Mouse (Mus musculus): ENCODE results near the gene Tmub2. TPM values are rescaled to one million over a fixed set of nuclear protein-coding genes. Genes with fewer than 3 reads are reported as not detected.

Gene Tmub2
- polyA plus RNA-seq, 2 experiments, result 52.6 to 59.9 TPM

- no peak for TF ChIP-seq POLR2A (IDR thresholded peaks at IDR 0.05; ENCODE audit: borderline replicate concordance, extremely low read depth, insufficient read depth, insufficient read length)
- H3K4me3 ChIP-seq (replicated peaks; ENCODE audit: low read length), result no peak overlapping the region
- H3K4me1 ChIP-seq (ENCODE audit: control insufficient read depth, insufficient read depth, low read length), result peaks cover 7% of the 10 kb centered on the region; the same call in 1 of the 2 replicates
- 0 out of 2 replicates have a peak overlapping the region, but pooled peaks have one; percentile 6 for H3K9ac ChIP-seq (ENCODE audit: low read depth, low read length, severe bottlenecking)
- H3K36me3 ChIP-seq (ENCODE audit: control insufficient read depth, insufficient read depth, low read length), result peaks cover 10% of the 10 kb centered on the region; the same call in 1 of the 2 replicates
- H3K4me2 ChIP-seq (replicated peaks; ENCODE audit: low read depth, low read length, severe bottlenecking), result no peak overlapping the region
- H3K27me3 ChIP-seq (ENCODE audit: control insufficient read depth, insufficient read depth, low read length), result no peaks in the 10 kb centered on the region
- WGBS, result 57% methylated on average over 12 of the region's 14 CpGs
- no peaks in the 10 kb centered on the region for H3K9me3 ChIP-seq (ENCODE audit: control insufficient read depth, low read length)
- no peak overlapping the region for H3K27ac ChIP-seq (replicated peaks; ENCODE audit: low read depth, low read length)
- ATAC-seq (ENCODE audit: low FRiP score, low read depth) (no peak), DNase-seq (ENCODE audit: low spot score) (no peak)
Observed at GRCm38 (mm10) chr11:102265816-102266215, 18.9 kb upstream of the Tmub2 start.

GRCm38 (mm10) chr11:102266631-102267355 is 17.9 kb upstream of the Tmub2 start:
- Histone ChIP-seq H3K27ac (replicated peaks; ENCODE audit: low read depth, low read length) (no peak overlapping the region), H3K36me3 (ENCODE audit: control insufficient read depth, insufficient read depth, low read length) (peaks cover 10% of the 10 kb centered on the region; the same call in 1 of the 2 replicates), H3K27me3 (ENCODE audit: control insufficient read depth, insufficient read depth, low read length) (no peaks in the 10 kb centered on the region), H3K4me1 (ENCODE audit: control insufficient read depth, insufficient read depth, low read length) (peaks cover 7% of the 10 kb centered on the region; the same call in 1 of the 2 replicates), H3K4me2 (replicated peaks; ENCODE audit: low read depth, low read length, severe bottlenecking) (no peak overlapping the region), H3K4me3 (replicated peaks; ENCODE audit: low read length) (no peak overlapping the region), H3K9me3 (ENCODE audit: control insufficient read depth, low read length) (no peaks in the 10 kb centered on the region), H3K9ac (ENCODE audit: low read depth, low read length, severe bottlenecking) (peak overlapping the region; percentile 25; the same call in 1 of the 2 replicates)
- WGBS, result 82% methylated on average over 8 of the region's 8 CpGs
- ATAC-seq (ENCODE audit: low FRiP score, low read depth) (no peak), DNase-seq (ENCODE audit: low spot score) (no peak)
- TF ChIP-seq POLR2A (IDR thresholded peaks at IDR 0.05; ENCODE audit: borderline replicate concordance, extremely low read depth, insufficient read depth, insufficient read length), result no peak

- ATAC-seq (ENCODE audit: low FRiP score, low read depth) (peak; percentile 68; the same call in 1 of the 2 replicates), DNase-seq (ENCODE audit: low spot score) (peak; percentile 82)
- no peaks in the 10 kb centered on the region for H3K27me3 ChIP-seq (ENCODE audit: control insufficient read depth, insufficient read depth, low read length)
- peaks cover 7% of the 10 kb centered on the region; the same call in 1 of the 2 replicates for H3K4me1 ChIP-seq (ENCODE audit: control insufficient read depth, insufficient read depth, low read length)
- no peak overlapping the region for H3K27ac ChIP-seq (replicated peaks; ENCODE audit: low read depth, low read length)
- no peak for TF ChIP-seq POLR2A (IDR thresholded peaks at IDR 0.05; ENCODE audit: borderline replicate concordance, extremely low read depth, insufficient read depth, insufficient read length)
- H3K36me3 ChIP-seq (ENCODE audit: control insufficient read depth, insufficient read depth, low read length), result peaks cover 7% of the 10 kb centered on the region; the same call in 1 of the 2 replicates
- H3K4me2 ChIP-seq (replicated peaks; ENCODE audit: low read depth, low read length, severe bottlenecking), result 0 out of 2 replicates have a peak overlapping the region, but pooled peaks have one; percentile 7
- 7% methylated on average over 11 of the region's 11 CpGs for WGBS
- H3K9me3 ChIP-seq (ENCODE audit: control insufficient read depth, low read length), result no peaks in the 10 kb centered on the region
- H3K4me3 ChIP-seq (replicated peaks; ENCODE audit: low read length), result no peak overlapping the region
- H3K9ac ChIP-seq (ENCODE audit: low read depth, low read length, severe bottlenecking), result peak overlapping the region; percentile 25
Observed at GRCm38 (mm10) chr11:102267480-102267879, 17.3 kb upstream of the Tmub2 start.

GRCm38 (mm10) chr11:102268520-102269244 is 16.0 kb upstream of the Tmub2 start, which contains the start of gene Asb16:
Asb16 (plus strand) TSS chr11:102268743.
- H3K27ac ChIP-seq (replicated peaks; ENCODE audit: low read depth, low read length), result no peak within 1 kb of the TSS
- TF ChIP-seq POLR2A (IDR thresholded peaks at IDR 0.05; ENCODE audit: borderline replicate concordance, extremely low read depth, insufficient read depth, insufficient read length), result no peak
- no peak within 1 kb of the TSS for H3K4me2 ChIP-seq (replicated peaks; ENCODE audit: low read depth, low read length, severe bottlenecking)
- 86% methylated on average over 12 of the region's 12 CpGs for WGBS
- DNase-seq (ENCODE audit: low spot score) (no peak), ATAC-seq (ENCODE audit: low FRiP score, low read depth) (no peak)
- no peaks in the 10 kb centered on the region for H3K27me3 ChIP-seq (ENCODE audit: control insufficient read depth, insufficient read depth, low read length)
- H3K36me3 ChIP-seq (ENCODE audit: control insufficient read depth, insufficient read depth, low read length), result peaks cover 4% of the 10 kb centered on the region; the same call in 1 of the 2 replicates
- H3K9me3 ChIP-seq (ENCODE audit: control insufficient read depth, low read length), result no peaks in the 10 kb centered on the region
- H3K4me3 ChIP-seq (replicated peaks; ENCODE audit: low read length), result no peak within 1 kb of the TSS
- peaks cover 7% of the 10 kb centered on the region; the same call in 1 of the 2 replicates for H3K4me1 ChIP-seq (ENCODE audit: control insufficient read depth, insufficient read depth, low read length)
- H3K9ac ChIP-seq (ENCODE audit: low read depth, low read length, severe bottlenecking), result peak within 1 kb of the TSS; percentile 25; the same call in 1 of the 2 replicates

- TF ChIP-seq POLR2A (IDR thresholded peaks at IDR 0.05; ENCODE audit: borderline replicate concordance, extremely low read depth, insufficient read depth, insufficient read length), result no peak
- peak; percentile 63 for ATAC-seq (ENCODE audit: low FRiP score, low read depth)
Observed at GRCm38 (mm10) chr11:102276411-102276915, 8.3 kb upstream of the Tmub2 start.

More at GRCm38 (mm10) chr11:102276411-102276915, 8.3 kb upstream of the Tmub2 start:
- no peak for DNase-seq (ENCODE audit: low spot score)
- 1% methylated on average over 30 of the region's 33 CpGs for WGBS
- peak overlapping the region; percentile 43 for H3K4me3 ChIP-seq (replicated peaks; ENCODE audit: low read length)
- no peaks in the 10 kb centered on the region for H3K9me3 ChIP-seq (ENCODE audit: control insufficient read depth, low read length)
- peaks cover 10% of the 10 kb centered on the region for H3K4me1 ChIP-seq (ENCODE audit: control insufficient read depth, insufficient read depth, low read length)
- no peaks in the 10 kb centered on the region for H3K36me3 ChIP-seq (ENCODE audit: control insufficient read depth, insufficient read depth, low read length)
- peak overlapping the region; percentile 62 for H3K9ac ChIP-seq (ENCODE audit: low read depth, low read length, severe bottlenecking)
- peak overlapping the region; percentile 90 for H3K4me2 ChIP-seq (replicated peaks; ENCODE audit: low read depth, low read length, severe bottlenecking)
- peak overlapping the region; percentile 58; the same call in 1 of the 2 replicates for H3K27ac ChIP-seq (replicated peaks; ENCODE audit: low read depth, low read length)
- no peaks in the 10 kb centered on the region for H3K27me3 ChIP-seq (ENCODE audit: control insufficient read depth, insufficient read depth, low read length)

All from limb, embryonic 14.5 days (tissue).